Mouse (Mus musculus): Measurements from ENCODE around the gene Hps4.
"Not testable (repeated sequence)": the region's sequence is repeated elsewhere in the genome, so short reads cannot be mapped to it uniquely, and the experiment has no call there.

Hps4 gene

GRCm38 (mm10) chr5:112399284-112399683 lies 56.4 kb downstream of the Hps4 start:
- in situ Hi-C loops (cut with MboI, MseI): no loop called here

GRCm38 (mm10) chr5:112402437-112402836 lies 59.6 kb downstream of the Hps4 start:
- in situ Hi-C loops (cut with MboI, MseI): no loop called here

- in situ Hi-C loops (cut with MboI, MseI): no loop called here
Measured at GRCm38 (mm10) chr5:112406017-112406416, 63.1 kb downstream of the Hps4 start.

DNA sequence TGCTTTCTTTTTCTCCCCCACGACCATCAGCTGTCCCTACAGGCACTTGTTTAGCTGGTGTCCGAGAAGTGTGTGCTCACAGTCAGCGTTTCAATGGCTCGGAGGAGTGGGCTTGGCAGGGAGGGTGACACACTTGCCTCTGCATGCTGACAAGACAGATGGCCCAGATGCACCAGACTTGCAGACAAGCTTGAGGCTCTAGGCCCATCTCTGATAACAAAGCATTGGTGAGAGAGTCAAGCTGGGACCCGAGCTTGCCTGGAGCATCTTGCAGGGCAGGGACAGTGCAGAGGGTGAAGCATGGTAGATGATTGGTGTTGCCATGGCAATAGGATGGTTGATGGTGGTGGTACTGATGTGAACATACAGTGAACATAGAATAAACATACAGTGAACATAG lies 66.4 kb downstream of the Hps4 start:
- in situ Hi-C loops (cut with MboI, MseI): no loop called here

- in situ Hi-C loops (cut with MboI, MseI): no loop called here
Measured at GRCm38 (mm10) chr5:112411072-112411471, 68.2 kb downstream of the Hps4 start.

DNA sequence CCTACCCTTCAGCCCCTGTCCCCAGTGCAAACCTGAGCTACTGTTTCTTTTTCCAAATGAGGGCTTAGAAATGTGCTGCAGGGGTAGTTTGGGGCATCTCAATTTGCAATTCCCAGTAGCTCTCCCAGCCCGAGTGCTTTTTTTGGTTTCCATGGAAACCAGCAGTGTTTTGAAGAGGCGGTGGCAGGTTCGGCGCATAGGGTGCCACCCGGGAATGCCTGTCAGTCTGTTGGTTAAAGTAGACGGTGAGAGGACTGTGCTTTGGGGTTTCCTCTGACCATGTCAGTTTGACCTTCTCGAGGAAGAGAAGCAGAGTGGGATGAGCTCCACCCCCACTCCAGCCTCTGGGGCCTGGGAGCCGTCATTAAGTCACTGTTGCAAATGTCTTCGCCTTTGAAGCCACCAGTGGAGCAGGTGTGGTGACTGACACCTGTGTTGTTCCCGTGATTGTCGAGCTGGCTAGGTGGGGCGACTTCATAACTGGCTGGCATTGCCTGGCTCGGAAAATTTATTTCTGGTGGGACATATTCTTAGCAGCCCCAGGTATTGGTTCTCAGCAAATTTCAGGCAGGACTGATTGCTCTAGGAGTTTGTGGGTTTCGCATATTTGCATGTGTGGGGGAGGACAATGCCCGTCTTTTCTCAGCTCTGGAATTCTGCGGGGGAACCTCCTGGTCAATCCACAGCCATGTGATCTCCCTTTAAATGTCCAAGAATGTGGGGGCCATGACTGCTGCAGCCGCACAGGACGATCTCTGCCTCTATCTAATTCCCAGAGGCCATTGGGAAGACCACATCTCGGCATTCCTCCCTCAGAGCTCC lies 68.8 kb downstream of the Hps4 start:
- in situ Hi-C loops (cut with MboI, MseI): no loop called here

GRCm38 (mm10) chr5:112412781-112413180 lies 69.9 kb downstream of the Hps4 start:
- in situ Hi-C loops (cut with MboI, MseI): not testable (repeated sequence)

GRCm38 (mm10) chr5:112416673-112417072 lies 73.8 kb downstream of the Hps4 start:
- in situ Hi-C loops (cut with MboI, MseI): no loop called here

DNA sequence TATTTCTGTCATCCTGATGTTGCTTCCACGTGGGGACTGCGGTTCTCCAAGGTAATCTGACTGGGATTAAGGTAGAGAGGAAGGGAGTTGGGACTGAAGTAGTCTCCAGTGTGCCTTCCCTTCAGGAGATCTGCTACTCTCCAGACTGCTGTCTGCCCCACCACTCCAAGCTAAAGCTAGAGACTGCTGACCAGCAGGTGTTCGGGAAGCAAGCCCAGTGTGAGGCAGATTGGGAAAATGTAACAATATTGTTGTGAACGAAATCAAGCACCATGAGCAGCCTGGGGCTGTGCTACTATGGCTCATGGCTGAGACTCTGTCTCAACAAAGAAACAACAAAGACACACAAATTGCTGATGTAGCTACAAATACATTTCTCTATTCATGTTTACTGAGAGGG lies 75.1 kb downstream of the Hps4 start:
- in situ Hi-C loops (cut with MboI, MseI): no loop called here

- in situ Hi-C loops (cut with MboI, MseI): no loop called here
Measured at GRCm38 (mm10) chr5:112419535-112419934, 76.7 kb downstream of the Hps4 start.

DNA sequence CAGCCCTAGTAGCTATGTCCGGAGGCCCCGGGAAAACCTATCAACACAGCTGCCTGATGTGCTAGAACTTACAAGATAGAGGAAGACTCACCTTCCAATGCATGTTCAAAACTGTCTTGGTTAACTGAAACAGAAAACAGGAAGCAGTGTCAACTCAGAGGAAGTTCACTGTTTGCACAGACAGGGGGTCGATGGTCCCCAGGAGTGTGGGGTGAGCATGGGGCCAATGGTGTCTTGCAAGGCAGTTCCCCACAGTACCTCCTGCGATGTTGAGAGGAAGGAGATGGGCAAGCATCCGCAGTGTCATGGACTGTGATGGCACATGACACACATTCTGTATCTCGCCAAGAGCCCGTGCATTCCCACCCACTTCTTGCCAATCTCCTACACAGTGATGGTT lies 83.8 kb downstream of the Hps4 start:
- in situ Hi-C loops (cut with MboI, MseI): no loop called here

DNA sequence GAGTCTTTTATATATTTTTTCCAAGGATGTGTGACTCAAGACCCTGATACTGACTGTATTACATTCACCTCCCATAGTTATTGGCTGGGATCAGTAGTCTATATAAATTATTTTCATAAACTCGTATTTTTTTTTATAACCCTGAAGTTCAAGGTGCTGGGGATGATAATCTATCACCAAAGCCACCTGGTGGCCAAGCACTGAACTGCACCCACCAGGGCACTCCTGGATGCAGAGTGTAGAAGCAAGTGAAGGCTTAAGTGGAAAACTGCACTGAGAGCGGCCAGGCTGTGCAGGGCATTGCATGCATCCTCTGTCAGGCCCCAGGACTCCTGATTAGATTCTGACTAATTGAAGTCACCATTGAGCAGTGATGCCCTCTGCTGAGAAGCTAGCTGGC lies 84.4 kb downstream of the Hps4 start:
- in situ Hi-C loops (cut with MboI, MseI): no loop called here

All from T-helper 2 cell (primary cell).